ENCODE assay signal across 34 mouse cellular contexts in the genomic region with DNA sequence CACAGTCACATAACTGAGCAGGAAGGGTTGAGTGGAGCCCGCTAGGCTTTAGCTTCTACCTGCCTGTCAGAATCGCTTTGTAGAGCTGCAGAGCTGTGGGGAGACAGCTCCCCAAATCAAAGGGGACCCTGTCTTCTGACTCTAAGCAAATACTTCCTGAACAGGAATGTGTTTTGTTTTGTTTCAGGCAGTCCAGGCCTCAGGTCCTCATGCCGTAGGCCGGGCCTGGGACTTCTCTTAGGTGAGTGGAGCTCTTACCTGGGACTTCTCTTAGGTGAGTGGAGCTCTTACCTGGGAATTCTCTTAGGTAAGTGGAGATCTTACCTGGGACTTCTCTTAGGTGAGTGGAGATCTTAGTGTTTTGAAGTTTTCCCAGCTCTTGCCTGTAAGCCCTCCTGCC.
"Had no signal": no experiment of that assay in that cellular context is flagged by ENCODE, and none has a peak within 500 bp of the region (broad histone marks: within the 10 kb centered on the region; RNA-seq: fewer than 3 reads in every experiment).

No protein-coding gene starts in this region.

- H3K4me1 ChIP-seq: heart, embryonic 12.5 days; heart, embryonic 13.5 days; heart, embryonic 15.5 days; hindbrain, embryonic 12.5 days; hindbrain, embryonic 13.5 days; hindbrain, embryonic 15.5 days; intestine, embryonic 15.5 days; kidney, embryonic 15.5 days had no signal

- H3K27ac ChIP-seq: heart, embryonic 13.5 days; heart, embryonic 15.5 days; hindbrain, embryonic 10.5 days; hindbrain, embryonic 12.5 days; hindbrain, embryonic 13.5 days; hindbrain, embryonic 14.5 days; hindbrain, embryonic 15.5 days; hindbrain, postnatal 0 days; intestine, embryonic 15.5 days; kidney, embryonic 15.5 days; kidney, postnatal 0 days; layer of hippocampus, adult 2 months; left cerebral cortex, adult 2 months had no signal

- H3K36me3 ChIP-seq: heart, embryonic 12.5 days; heart, embryonic 13.5 days; heart, embryonic 15.5 days; hindbrain, embryonic 10.5 days; hindbrain, embryonic 12.5 days; hindbrain, embryonic 13.5 days; hindbrain, embryonic 15.5 days; intestine, embryonic 15.5 days; kidney, embryonic 15.5 days had no signal

- DNase-seq: heart, postnatal 10 days; heart, postnatal 36 days; heart, postnatal 4 days; kidney, adult 11 months; kidney, adult 18-20 months; kidney, adult 2 months; kidney, adult 8-10 months; kidney, adult 9 months; kidney, postnatal 10 days; kidney, postnatal 14 days; kidney, postnatal 25 days; kidney, postnatal 36 days; kidney, postnatal 4 days; layer of hippocampus, adult 9-11 months; layer of hippocampus, postnatal 36 days had no signal

- H3K27me3 ChIP-seq: heart, embryonic 12.5 days; heart, embryonic 13.5 days; heart, embryonic 15.5 days; hindbrain, embryonic 12.5 days; hindbrain, embryonic 13.5 days; hindbrain, embryonic 15.5 days; intestine, embryonic 15.5 days; kidney, embryonic 15.5 days had no signal

- H3K4me3 ChIP-seq: heart, embryonic 12.5 days; heart, embryonic 13.5 days; heart, embryonic 15.5 days; hindbrain, embryonic 10.5 days; hindbrain, embryonic 12.5 days; hindbrain, embryonic 13.5 days; hindbrain, embryonic 15.5 days; intestine, embryonic 15.5 days; kidney, embryonic 15.5 days; layer of hippocampus, adult 2 months; left cerebral cortex, adult 2 months had no signal

- H3K9ac ChIP-seq: heart, embryonic 12.5 days; heart, embryonic 13.5 days; heart, embryonic 15.5 days; hindbrain, embryonic 12.5 days; hindbrain, embryonic 13.5 days; hindbrain, embryonic 14.5 days; hindbrain, embryonic 15.5 days; intestine, embryonic 15.5 days; kidney, embryonic 15.5 days had no signal

- ATAC-seq: hindbrain, embryonic 16.5 days; hindbrain, postnatal 0 days; inflammation-experienced regulatory T-cells, adult 6 months; intestine, embryonic 15.5 days; intestine, embryonic 16.5 days; intestine, postnatal 0 days had no signal

- H3K9me3 ChIP-seq: heart, embryonic 12.5 days; heart, embryonic 15.5 days; hindbrain, embryonic 10.5 days; hindbrain, embryonic 12.5 days; hindbrain, embryonic 13.5 days; hindbrain, embryonic 15.5 days; intestine, embryonic 15.5 days; kidney, embryonic 15.5 days had no signal

- H3K4me2 ChIP-seq: heart, embryonic 11.5 days; heart, embryonic 12.5 days; heart, embryonic 13.5 days; heart, embryonic 15.5 days; hindbrain, embryonic 12.5 days; hindbrain, embryonic 13.5 days; hindbrain, embryonic 14.5 days; hindbrain, embryonic 15.5 days; intestine, embryonic 15.5 days; kidney, embryonic 15.5 days had no signal
